Mouse (Mus musculus): ENCODE results near the gene Cnnm1. TPM values are rescaled to one million over a fixed set of nuclear protein-coding genes. Genes with fewer than 3 reads are reported as not detected.
"Not testable (repeated sequence)": the region's sequence is repeated elsewhere in the genome, so short reads cannot be mapped to it uniquely, and the experiment has no call there.

The Cnnm1 gene
- total and polyA plus RNA-seq, 3 experiments = 0.04 TPM; not detected in 2

GRCm38 (mm10) chr19:43503593-43503992, 63.4 kb downstream of the Cnnm1 start:
- H3K27me3 ChIP-seq (ENCODE audit: control insufficient read depth in 1 of 2, insufficient read depth in 2 of 2, low read length in 2 of 2); DNase-seq (ENCODE audit: low read depth, low spot score); H3K27ac ChIP-seq (ENCODE audit: control insufficient read depth, low read depth, low read length); H3K4me3 ChIP-seq (ENCODE audit: control insufficient read depth in 1 of 2, insufficient read depth in 1 of 2, low read depth in 2 of 2, low read length in 2 of 2); H3K79me2 ChIP-seq (ENCODE audit: control insufficient read depth, insufficient read depth, low read length, poor library complexity); H3K4me1 ChIP-seq (ENCODE audit: control insufficient read depth in 1 of 2, insufficient read depth in 2 of 2, low read length in 2 of 2); H3K9me3 ChIP-seq (replicated peaks; ENCODE audit: insufficient read depth, low read length); H3K9ac ChIP-seq (ENCODE audit: control insufficient read depth, low read depth, low read length, poor library complexity, severe bottlenecking): not testable (repeated sequence)
- TF ChIP-seq ZNF384 (IDR thresholded peaks at IDR 0.05; ENCODE audit: low read depth, low read length) (peak; percentile 63), RCOR1 (IDR thresholded peaks at IDR 0.05; ENCODE audit: low read depth, low read length) (peak; percentile 74)
- peaks cover 0 to 30% of the 10 kb centered on the region in 2 experiments; a peak in 2 of 4 replicates for H3K36me3 ChIP-seq (ENCODE audit: control insufficient read depth in 1 of 2, insufficient read depth in 2 of 2, low read length in 2 of 2)

GRCm38 (mm10) chr19:43505441-43505840, 65.2 kb downstream of the Cnnm1 start:
- Histone ChIP-seq H3K4me3 (ENCODE audit: control insufficient read depth in 1 of 2, insufficient read depth in 1 of 2, low read depth in 2 of 2, low read length in 2 of 2) (no peak overlapping the region), H3K79me2 (ENCODE audit: control insufficient read depth, insufficient read depth, low read length, poor library complexity) (0 out of 2 replicates have a peak, but pooled peaks cover 1% of the 10 kb centered on the region), H3K9me3 (replicated peaks; ENCODE audit: insufficient read depth, low read length) (no peaks in the 10 kb centered on the region), H3K36me3 (ENCODE audit: control insufficient read depth in 1 of 2, insufficient read depth in 2 of 2, low read length in 2 of 2) (peaks cover 0 to 36% of the 10 kb centered on the region in 2 experiments; a peak in 2 of 4 replicates), H3K9ac (ENCODE audit: control insufficient read depth, low read depth, low read length, poor library complexity, severe bottlenecking) (no peak overlapping the region), H3K4me1 (ENCODE audit: control insufficient read depth in 1 of 2, insufficient read depth in 2 of 2, low read length in 2 of 2) (no peaks in the 10 kb centered on the region), H3K27me3 (ENCODE audit: control insufficient read depth in 1 of 2, insufficient read depth in 2 of 2, low read length in 2 of 2) (no peaks in the 10 kb centered on the region), H3K27ac (ENCODE audit: control insufficient read depth, low read depth, low read length) (no peak overlapping the region)
- no peak for DNase-seq (ENCODE audit: low read depth, low spot score)
- no peak for TF ChIP-seq RCOR1 (IDR thresholded peaks at IDR 0.05; ENCODE audit: low read depth, low read length)
- no peak for TF ChIP-seq UBTF (IDR thresholded peaks at IDR 0.05; ENCODE audit: borderline replicate concordance, insufficient read depth, low read depth, low read length)
- no peak for TF ChIP-seq NELFE (IDR thresholded peaks at IDR 0.05; ENCODE audit: low read depth, low read length)
- no peak for TF ChIP-seq JUND (IDR thresholded peaks at IDR 0.05; ENCODE audit: low read depth, low read length)

GRCm38 (mm10) chr19:43510436-43511220, 70.4 kb downstream of the Cnnm1 start:
- no peak overlapping the region for H3K27ac ChIP-seq (ENCODE audit: control insufficient read depth, low read depth, low read length)
- DNase-seq (ENCODE audit: low read depth, low spot score) = no peak
- H3K9ac ChIP-seq (ENCODE audit: control insufficient read depth, low read depth, low read length, poor library complexity, severe bottlenecking) = no peak overlapping the region
- no peak for TF ChIP-seq RCOR1 (IDR thresholded peaks at IDR 0.05; ENCODE audit: low read depth, low read length)
- TF ChIP-seq TBP (IDR thresholded peaks at IDR 0.05; ENCODE audit: low read depth, low read length) = no peak
- TF ChIP-seq ZC3H11A (IDR thresholded peaks at IDR 0.05; ENCODE audit: low read depth, low read length) = no peak
- no peak for TF ChIP-seq SMC3 (IDR thresholded peaks at IDR 0.05; ENCODE audit: low read depth, low read length)
- no peak for TF ChIP-seq NRF1 (IDR thresholded peaks at IDR 0.05; ENCODE audit: insufficient read depth, low read depth, low read length, poor library complexity, severe bottlenecking)
- TF ChIP-seq MAX (IDR thresholded peaks at IDR 0.05; ENCODE audit: low read length) = no peak
- no peak for TF ChIP-seq TAL1 (IDR thresholded peaks at IDR 0.05; ENCODE audit: low read length)
- TF ChIP-seq POLR2AphosphoS2 (IDR thresholded peaks at IDR 0.05; ENCODE audit: low read length) = no peak
- TF ChIP-seq CHD1 (IDR thresholded peaks at IDR 0.05; ENCODE audit: low read depth, low read length) = no peak
- no peak for TF ChIP-seq USF1 (IDR thresholded peaks at IDR 0.05; ENCODE audit: low read depth, low read length)
- TF ChIP-seq MAFK (IDR thresholded peaks at IDR 0.05; ENCODE audit: borderline replicate concordance, low read depth, low read length) = no peak
- TF ChIP-seq ZMIZ1 (IDR thresholded peaks at IDR 0.05; ENCODE audit: low read depth, low read length) = no peak
- H3K36me3 ChIP-seq (ENCODE audit: control insufficient read depth in 1 of 2, insufficient read depth in 2 of 2, low read length in 2 of 2) = peaks cover 0 to 36% of the 10 kb centered on the region in 2 experiments; a peak in 2 of 4 replicates
- 0 out of 2 replicates have a peak, but pooled peaks cover 1% of the 10 kb centered on the region for H3K79me2 ChIP-seq (ENCODE audit: control insufficient read depth, insufficient read depth, low read length, poor library complexity)
- no peaks in the 10 kb centered on the region for H3K27me3 ChIP-seq (ENCODE audit: control insufficient read depth in 1 of 2, insufficient read depth in 2 of 2, low read length in 2 of 2)
- no peaks in the 10 kb centered on the region for H3K9me3 ChIP-seq (replicated peaks; ENCODE audit: insufficient read depth, low read length)
- no peaks in the 10 kb centered on the region for H3K4me1 ChIP-seq (ENCODE audit: control insufficient read depth in 1 of 2, insufficient read depth in 2 of 2, low read length in 2 of 2)
- H3K4me3 ChIP-seq (ENCODE audit: control insufficient read depth in 1 of 2, insufficient read depth in 1 of 2, low read depth in 2 of 2, low read length in 2 of 2) = no peak overlapping the region
